Mouse (Mus musculus): ENCODE measurements at regions not wholly inside any gene's neighbourhood (a gene's known extent, or its start where the extent isn't known, plus 50 kb on each side); places are given as distances from the start of the nearest gene placed in this dataset.

GRCm38 (mm10) chr6:100971462-100971955 lies 138.1 kb downstream of the Ppp4r2 start:
- DNase-seq (ENCODE audit: low spot score in 2 of 2) = no peak

- DNase-seq (ENCODE audit: low spot score in 2 of 2) = no peak
These were observed 140.1 kb downstream of the Ppp4r2 start for GRCm38 (mm10) chr6:100973366-100974090.

DNA sequence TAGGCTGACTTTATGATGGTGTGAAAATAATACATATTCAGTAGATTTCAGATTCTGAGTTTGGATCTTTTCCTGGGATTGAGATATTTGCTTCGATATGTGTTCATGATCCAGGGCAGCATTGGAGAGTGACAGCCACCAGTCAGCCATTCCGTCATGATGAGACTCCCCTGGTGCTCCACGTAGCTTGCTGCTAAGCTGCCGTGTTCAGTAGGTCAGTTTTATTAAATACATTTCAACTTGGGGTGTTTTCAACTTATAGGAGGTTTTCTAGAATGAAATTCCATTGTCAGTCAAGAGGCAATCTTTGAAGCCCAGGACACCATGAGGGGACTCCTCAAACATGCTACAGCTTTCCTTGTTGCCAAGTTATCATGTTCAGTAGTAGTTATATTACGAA lies 141.3 kb downstream of the Ppp4r2 start:
- DNase-seq (ENCODE audit: low spot score in 2 of 2) = no peak

DNA sequence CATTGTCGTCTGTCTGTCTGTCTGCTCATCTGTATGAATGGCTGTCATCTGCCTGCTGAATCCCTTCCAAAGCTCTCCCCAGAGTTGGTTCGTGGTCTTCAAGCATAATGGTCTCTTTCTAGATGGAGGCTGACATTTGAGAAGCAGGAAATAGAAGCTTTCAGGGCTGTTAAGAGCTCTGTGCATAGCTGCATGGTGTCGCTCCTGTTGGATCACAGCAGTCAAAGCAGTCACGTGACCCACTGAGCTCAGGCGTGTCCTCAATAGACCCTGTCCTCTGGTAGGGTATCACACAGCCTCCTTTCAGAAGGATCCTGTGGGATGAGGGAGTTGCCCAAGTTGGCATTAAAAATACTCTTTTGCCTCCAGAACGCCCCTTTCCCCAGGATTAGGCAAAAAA lies 142.4 kb downstream of the Ppp4r2 start:
- DNase-seq (ENCODE audit: low spot score in 2 of 2) = no peak

DNA sequence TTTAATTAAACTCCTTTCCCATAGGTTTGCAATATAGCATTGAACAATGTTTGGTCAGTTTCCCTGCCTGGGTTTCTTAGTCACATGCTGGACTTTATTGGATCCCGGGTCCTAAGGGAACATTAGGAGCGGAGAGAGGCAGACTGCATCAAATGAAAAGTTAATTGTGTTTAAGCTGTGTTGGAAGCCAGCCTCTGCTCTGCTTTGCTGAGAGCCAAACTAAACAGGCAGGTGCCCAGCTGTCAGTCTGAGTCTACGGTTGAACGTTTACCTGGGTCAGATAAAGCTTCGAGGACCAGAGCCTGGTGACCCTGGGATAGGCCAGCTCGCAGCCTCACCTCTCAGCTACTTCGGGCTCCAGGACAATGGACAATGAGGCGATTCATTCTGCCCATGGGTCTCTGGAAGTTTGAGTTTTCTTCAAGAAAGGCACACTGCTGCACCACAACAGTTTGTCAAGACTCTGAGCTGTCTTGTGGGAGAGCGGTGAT lies 143.8 kb downstream of the Ppp4r2 start:
- DNase-seq (ENCODE audit: low spot score in 2 of 2) = no peak

GRCm38 (mm10) chr6:100978113-100978512 lies 144.7 kb downstream of the Ppp4r2 start:
- no peak for DNase-seq (ENCODE audit: low spot score in 2 of 2)

DNA sequence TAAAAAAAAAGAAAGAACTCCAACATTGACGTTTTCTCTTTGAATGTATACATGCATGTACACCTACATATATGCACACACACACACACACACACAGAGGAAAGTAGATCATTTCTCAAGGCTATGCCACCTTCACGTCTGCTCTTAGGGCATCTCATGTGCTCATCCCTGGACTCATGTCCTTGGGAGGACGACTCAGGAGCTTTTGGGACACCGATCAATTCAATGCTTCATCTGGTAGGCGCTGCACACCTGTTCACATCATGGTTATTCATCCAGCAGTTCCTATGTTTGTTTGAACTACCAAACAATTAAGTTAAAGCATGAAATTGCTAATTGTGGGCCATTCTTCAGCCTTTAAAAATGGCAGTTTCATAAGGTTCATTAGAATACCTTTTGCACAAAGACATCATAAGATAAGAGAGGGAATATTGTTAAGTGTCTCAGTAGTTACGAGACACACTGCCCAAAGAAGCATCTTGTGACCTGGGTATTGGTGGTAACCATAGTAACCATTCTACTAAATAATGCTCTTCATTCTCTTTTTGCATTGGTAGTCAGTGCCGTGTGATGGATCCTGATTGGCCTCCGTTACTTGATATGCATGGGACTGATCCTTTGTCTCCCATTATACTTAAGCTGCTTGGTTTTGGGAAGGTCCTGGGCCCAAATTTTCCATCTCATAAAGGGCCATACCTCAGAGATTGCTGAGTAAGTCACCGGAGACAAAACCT lies 145.5 kb downstream of the Ppp4r2 start:
- DNase-seq (ENCODE audit: low spot score in 2 of 2) = no peak

- DNase-seq (ENCODE audit: low spot score in 2 of 2) = no peak
These were observed 146.7 kb downstream of the Ppp4r2 start for GRCm38 (mm10) chr6:100980156-100980555.

- no peak for DNase-seq (ENCODE audit: low spot score in 2 of 2)
These were observed 151.4 kb downstream of the Ppp4r2 start for GRCm38 (mm10) chr6:100984861-100985260.

DNA sequence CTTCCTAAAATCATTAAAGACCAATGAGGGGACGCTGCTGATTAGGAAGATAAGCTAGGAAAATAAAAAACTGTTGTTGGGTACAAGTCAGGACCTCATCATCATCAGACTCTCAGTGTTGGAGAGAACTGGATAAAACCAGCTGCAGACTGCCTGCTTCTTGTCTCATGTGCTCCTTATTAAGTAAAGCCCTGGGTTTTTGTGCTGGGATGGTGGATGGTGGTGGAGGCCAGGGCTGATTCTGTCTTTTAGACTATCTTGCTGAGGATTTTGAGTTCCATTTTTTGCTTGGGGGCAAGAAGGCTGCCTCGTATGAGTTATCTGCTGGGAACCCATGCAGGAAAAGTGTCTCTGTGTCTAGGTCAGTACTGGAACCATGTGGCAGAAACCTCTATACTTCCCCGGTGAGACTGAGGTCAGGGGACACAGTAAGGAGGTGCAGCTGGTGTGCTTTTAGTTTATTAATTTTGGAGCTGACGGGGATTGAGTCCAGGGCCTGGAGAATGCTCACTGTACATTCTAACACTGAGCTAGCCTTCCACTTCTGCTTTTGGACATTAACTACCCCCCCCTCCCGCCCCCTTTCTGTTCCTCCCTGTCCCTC lies 152.0 kb downstream of the Ppp4r2 start:
- no peak for DNase-seq (ENCODE audit: low spot score in 2 of 2)

DNA sequence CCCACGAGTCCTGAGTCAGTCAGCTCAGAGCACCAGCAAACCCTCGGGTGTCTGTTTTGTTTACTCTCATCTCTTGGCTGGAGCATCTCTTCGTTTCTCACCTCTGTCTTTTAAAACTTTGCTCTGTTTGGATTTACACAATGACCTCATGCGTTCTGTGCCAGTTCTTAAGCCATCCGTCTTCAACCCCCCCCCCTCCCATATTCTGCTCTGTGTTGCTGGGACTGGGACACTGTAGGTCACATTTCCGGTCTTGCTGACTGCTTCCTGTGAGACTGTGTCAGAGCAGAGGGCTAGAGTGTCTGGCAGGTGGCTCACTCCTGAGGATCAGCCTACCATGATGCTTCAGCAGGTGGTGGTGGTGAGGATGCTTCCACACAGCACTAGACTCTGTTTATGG lies 155.1 kb downstream of the Ppp4r2 start:
- no peak for DNase-seq (ENCODE audit: low spot score in 2 of 2)

GRCm38 (mm10) chr6:100993421-100993820 lies 160.0 kb downstream of the Ppp4r2 start:
- DNase-seq (ENCODE audit: low spot score in 2 of 2) = no peak

DNA sequence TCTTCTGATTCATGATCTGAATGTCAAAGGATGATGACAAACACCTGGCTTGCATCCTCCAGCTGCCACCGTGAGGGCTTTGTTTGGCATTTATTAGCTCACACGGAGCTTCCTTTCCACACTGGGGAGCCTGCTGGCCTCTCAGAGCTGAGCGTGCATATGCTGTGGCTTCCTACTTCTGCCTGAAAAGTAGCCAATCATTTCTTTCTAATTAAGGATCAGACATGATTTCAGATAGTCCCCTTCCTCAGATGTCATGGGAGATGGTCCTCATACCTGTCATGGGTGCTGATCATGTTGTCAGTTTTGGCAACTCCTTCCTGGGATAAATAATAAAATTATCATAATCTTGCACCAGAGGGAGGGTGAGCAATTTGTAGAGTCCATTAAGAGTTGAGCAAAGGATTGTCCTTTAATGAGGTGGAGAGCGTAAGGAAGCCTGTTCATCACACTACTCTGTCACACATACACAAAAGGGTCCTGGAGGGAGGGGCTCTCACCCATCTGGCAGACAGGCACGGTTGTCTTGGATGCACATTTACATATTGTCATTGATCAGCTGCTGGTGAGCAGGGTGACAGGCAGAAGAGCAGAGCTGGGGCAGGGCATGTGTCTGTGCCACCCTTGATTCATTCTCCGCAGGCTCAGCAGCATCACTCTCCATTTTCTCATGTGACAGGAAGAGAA lies 162.6 kb downstream of the Ppp4r2 start:
- no peak for DNase-seq (ENCODE audit: low spot score in 2 of 2)

GRCm38 (mm10) chr6:100998285-100998684 lies 164.9 kb downstream of the Ppp4r2 start:
- DNase-seq (ENCODE audit: low spot score in 2 of 2) = no peak

DNA sequence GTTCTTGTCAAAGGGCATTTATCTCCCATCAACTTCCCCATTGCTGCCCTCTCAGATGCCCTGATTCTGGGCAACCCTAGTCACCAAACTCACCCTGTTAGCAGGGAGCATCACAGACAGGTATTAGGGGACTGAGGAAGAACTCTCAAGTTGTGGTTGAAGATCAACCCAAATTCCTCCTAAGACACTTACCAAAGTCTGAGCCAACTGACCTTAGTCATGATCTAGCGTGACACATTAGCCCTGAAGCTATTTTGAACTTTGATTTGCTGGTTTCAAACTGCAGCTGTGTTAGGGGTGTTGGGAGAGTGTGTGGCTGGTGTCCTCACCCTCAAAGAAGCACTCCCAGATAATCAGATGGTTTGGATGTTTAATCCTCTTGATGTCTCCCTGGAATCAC lies 170.5 kb downstream of the Ppp4r2 start:
- no peak for DNase-seq (ENCODE audit: low spot score in 2 of 2)

GRCm38 (mm10) chr6:101021650-101022049 lies 188.2 kb downstream of the Ppp4r2 start:
- DNase-seq (ENCODE audit: low spot score in 2 of 2) = no peak

DNA sequence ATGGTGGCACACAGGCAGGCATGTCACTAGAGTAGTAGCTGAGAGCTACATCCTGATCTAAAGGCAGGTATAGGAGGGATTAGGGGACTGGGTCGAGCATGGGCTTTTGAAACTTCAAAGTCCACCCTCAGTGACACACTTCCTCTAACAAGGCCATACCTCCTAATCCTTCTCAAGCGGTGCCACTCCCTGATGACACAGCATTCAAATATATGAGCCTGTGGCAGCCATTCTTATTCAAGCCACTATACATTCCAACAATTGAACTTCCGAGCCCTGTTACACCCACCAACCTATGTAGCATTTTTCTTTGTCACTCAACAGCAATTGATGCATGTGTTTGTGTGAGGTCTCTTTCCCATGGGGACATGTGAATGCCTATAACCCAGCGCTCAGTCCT lies 192.4 kb downstream of the Ppp4r2 start:
- DNase-seq (ENCODE audit: low spot score in 2 of 2) = no peak

GRCm38 (mm10) chr6:101027462-101027861 lies 194.0 kb downstream of the Ppp4r2 start:
- DNase-seq (ENCODE audit: low spot score in 2 of 2) = no peak

DNA sequence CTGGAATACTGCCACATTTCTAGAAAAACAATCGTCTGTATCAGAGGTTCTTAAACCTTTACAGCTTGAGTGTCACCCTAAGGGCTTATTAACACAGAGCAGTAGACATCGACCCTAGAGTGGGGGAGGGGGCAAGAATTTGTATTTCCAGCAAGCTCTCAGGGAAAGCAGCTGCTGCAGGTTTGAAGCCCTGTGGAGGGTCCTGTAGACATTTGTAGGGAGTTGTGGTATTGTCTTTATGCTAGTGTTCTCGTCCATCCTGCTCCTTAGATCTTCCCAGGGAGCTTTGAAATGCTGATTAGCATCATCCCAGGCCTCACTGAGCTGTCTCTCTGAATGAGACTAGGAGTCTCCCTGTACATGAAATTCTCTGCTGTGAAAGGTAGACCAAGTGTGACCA lies 196.0 kb downstream of the Ppp4r2 start:
- no peak for DNase-seq (ENCODE audit: low spot score in 2 of 2)

GRCm38 (mm10) chr6:101030451-101031125 lies 197.2 kb downstream of the Ppp4r2 start:
- no peak for DNase-seq (ENCODE audit: low spot score in 2 of 2)

- DNase-seq (ENCODE audit: low spot score in 2 of 2) = peak in 1 of 2 experiments; percentile 10
These were observed 213.3 kb downstream of the Ppp4r2 start for GRCm38 (mm10) chr6:101046755-101047154.
